Mouse (Mus musculus) urinary bladder, postnatal 36 days (tissue): Measurements from ENCODE around the gene Ina.

ENCODE experiments used
- DNase-seq, 2 experiments: peaks; one replicate each; pipeline ENCODE4 v3.0.0; 2022; ENCODE audit warnings: low spot score in 2 of 2, mixed read lengths in 1 of 2

Ina gene

DNA sequence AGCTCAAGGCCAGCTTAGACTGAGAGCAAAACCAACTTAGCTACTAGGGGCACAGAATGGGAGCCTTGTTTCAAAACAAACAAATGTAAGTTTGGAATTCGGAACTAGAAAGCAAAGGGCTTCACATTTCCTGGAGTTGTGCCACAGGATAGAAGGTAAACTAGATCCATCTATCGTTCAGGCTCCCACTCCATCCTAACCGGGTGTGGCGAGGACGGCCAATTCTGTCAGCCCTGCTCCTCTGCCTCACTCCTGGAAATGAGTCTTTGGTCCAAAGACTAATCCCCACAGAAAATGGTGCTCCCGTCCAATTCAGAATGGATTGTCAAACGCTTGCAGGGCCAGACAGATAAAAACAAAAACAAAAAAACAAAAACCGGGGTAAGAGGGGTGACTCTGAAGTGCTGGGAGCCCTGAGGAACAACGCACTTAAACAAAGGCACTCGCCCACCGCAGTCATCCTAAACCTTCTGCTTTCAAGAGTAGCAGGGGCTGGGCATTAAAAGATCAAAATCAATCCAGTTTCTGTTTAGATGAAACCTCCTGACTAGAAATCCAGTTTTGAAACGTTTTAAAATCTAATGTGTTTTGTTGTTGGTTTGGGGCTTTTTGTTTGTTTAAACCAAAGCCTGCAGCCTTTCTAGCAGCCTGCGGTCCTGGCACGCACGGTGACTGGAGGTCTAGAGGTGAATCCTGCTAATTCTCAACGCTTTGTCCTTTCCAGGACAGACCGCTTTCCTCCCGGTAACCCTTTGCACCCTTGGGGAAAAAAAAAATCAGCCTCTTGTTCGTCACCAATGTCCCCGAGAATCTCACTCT lies 949 bp upstream of the Ina start:
- DNase-seq = no peak

DNA sequence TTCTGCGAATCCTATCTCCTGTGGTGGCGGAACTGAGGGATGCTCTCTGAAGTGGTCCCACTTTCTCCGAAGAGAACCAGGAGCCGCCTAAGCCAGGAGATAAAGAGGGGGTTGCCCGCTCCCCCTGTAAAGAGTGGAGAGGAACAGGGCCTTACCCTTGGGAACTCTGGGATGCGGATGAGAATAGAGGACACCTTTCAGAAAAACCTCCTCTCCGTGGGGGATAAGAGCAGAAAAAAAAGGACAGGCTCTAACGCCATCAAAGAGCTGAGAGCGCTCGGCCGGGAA lies 395 bp upstream of the Ina start:
- DNase-seq = no peak

GRCm38 (mm10) chr19:47015396-47015795 lies 898 bp downstream of the Ina start:
- no peak for DNase-seq

DNA sequence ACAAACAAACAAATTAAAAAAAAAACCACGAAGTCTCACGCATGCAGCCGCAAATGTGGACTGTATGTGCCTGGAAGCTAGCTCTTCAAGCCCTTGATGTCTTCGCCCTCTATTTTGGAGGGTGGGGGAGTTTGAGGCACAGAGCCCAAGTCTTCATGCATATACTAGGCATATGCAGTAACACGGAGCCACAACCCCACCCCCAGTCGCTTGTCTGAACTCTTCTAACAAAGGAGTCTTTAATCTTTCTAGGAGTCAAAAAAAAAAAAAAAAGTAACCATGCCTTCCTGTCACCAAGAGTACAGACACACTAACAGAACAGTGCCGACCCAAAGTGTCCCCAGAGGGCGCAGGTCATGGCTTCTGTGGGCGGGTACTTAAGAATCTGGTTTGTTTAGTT lies 1.5 kb downstream of the Ina start:
- DNase-seq = no peak

- peak; percentile 66 to 79 for DNase-seq
These were observed 2.0 kb downstream of the Ina start for GRCm38 (mm10) chr19:47016487-47016886.

GRCm38 (mm10) chr19:47017831-47018230 lies 3.3 kb downstream of the Ina start:
- no peak for DNase-seq

- DNase-seq = no peak
These were observed 3.8 kb downstream of the Ina start for GRCm38 (mm10) chr19:47018330-47018729.

GRCm38 (mm10) chr19:47019326-47019725 lies 4.8 kb downstream of the Ina start:
- no peak for DNase-seq

DNA sequence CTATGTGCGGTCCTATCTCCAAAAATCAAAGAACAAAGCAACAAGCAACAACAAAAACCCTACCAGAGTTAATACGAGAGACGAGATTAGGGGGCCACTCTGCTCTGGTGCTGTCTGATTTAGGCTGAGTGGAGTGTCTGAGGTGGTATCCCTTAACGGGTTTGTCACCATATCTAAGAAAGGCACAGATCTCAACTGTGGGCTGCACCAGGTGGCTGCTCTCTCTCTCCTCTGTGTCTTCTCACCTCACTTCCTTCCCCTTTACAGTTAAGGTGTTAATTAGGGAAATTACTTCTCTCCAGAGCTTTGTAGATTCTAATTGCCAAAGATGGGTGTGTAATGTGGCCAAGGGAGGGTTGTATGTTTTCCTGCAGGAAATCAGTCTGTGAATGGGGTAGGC lies 8.2 kb downstream of the Ina start:
- no peak for DNase-seq

GRCm38 (mm10) chr19:47023546-47023945 lies 9.0 kb downstream of the Ina start:
- DNase-seq = no peak

GRCm38 (mm10) chr19:47024954-47025353 lies 10.5 kb downstream of the Ina start:
- no peak for DNase-seq

DNA sequence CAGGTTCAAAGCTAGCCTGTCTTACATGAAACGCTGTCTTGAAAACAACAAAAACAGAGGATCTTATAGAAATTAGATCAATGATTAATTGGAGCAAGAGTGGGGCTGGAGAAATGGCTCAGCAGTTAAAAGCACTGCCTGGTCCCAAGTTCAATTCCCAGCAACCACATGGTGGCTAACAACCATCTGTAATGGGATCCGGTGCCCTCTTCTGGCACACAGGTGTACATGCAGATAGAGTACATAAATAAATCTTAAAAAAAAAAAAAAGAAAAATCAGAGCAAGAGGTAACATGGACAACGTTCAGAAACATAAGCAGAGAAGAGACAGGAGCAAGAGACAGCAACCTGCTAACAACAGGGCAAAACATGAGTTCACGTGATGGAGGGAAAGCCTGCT lies 12.0 kb downstream of the Ina start:
- no peak for DNase-seq

GRCm38 (mm10) chr19:47029796-47030195 lies 15.3 kb downstream of the Ina start:
- no peak for DNase-seq

- no peak for DNase-seq
These were observed 17.3 kb downstream of the Ina start for GRCm38 (mm10) chr19:47031770-47032169.

GRCm38 (mm10) chr19:47034916-47035315 lies 20.4 kb downstream of the Ina start:
- DNase-seq = no peak

GRCm38 (mm10) chr19:47036596-47036995 lies 22.1 kb downstream of the Ina start:
- DNase-seq = no peak

DNA sequence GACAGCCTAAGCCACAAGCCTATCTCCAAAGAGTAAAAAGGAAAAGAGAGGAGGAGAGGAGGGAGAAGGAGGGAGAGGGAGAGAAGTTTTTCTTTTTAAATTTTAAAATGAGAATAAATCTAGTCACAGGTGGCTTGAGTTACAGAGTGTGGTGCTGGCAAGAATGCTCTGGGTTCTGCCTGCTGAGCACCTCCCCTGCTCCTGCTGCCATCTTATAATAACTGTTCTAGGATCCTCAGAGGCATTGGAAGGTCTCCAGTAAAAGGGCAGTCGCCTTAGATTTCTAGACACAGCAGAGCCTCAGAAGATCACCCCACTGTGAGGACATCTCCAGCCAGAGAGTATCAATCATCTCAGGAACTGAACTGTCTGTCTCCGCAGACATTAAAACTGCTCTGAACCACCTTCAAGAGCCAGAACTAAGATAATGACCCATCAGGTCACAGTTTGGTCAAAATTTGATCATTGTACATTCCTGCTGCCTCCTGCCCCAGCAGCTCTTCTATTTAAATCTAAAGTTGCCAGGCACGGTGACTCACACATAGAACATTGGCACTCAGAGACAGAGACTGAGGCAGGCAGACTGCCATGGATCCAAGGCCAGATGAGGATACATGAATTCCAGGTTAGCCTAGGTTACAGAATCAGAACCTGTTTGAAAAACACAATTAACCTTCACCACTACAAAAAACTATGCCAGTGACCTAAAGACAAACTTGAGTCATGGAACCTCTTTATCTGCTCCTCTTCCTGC lies 26.4 kb downstream of the Ina start:
- DNase-seq = no peak

DNA sequence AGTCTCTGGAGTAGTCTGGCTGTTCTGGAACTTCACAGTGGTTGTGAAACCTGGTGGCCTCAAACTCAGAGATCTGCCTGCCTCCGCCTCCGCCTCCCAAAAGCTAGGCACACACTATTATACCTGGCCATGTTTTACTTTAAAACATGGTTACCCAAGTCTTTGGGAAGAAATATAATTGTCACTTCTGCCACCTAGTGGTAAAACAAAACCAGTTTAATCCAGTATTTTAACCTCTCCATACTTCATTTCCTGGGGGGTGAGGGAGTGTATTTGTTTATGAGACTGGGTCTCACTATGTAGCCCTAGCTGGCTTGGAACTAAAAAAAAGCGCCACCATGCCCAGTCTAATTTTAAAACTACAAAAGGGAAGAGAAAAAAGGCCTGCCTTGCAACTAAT lies 29.1 kb downstream of the Ina start:
- DNase-seq = no peak

- no peak for DNase-seq
These were observed 31.8 kb downstream of the Ina start for GRCm38 (mm10) chr19:47046343-47046742.

DNA sequence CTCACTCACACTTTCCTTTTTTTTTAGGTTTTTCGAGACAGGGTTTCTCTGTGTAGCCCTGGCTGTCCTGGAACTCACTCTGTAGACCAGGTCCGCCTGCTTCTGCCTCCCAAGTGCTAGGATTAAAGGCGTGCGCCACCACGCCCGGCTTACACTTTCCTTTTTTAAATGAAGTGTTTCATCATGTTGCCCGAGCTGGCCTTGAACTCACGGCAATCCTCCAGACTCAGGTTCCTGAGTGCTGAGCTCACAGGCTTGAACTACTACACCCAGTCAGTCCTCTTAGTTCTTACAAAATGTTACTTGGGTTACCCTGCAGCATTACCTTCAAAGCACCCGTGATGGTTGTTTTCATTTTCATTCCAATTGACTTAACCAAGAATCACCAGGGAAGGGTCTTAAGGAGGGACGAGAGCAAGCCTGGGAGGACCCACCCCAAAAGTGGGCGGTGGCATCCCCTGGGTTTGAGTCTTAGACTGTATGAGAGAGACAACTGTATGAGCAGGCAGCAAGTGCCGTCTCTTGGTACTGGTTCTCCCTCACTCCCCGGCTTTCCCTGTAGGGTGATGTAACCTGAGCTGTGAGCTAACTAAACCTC lies 32.8 kb downstream of the Ina start:
- no peak for DNase-seq

DNA sequence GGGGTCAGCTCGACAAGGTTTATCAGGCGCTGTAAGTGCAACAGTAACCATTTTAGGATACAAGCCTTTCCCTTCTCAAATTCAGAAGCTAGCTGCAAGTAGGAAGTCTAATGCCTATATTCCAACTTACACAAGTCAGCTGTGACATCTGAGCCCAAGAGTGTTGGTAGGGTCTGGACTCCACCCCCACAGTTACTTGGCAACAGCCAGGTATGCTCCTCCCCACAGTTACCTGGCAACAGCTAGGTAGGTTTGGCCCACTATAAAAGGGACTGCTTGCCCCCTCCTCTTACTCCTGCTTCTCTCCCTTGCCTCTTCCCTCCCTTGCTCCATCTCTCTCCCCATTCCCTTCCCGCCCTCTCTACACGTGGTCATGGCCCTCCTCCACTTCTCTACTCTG lies 34.6 kb downstream of the Ina start:
- no peak for DNase-seq

DNA sequence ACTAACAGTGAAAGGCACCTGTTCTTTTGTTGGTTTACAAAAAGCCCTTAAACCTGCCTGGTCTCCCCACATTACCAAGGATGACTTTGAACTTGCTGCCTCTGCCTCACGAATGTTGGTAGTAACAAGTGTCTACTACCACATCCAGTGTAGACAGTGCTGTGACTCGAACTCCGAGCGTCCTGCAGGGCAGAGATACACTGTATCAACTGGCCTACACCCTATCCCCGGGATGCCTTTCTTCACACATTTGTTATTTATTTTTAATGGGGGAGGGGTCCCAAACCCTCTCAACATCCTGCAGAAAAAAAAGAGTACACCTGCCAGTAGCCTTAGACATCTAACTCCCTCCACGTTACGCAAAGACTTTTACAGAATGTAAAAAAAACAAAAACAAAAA lies 35.3 kb downstream of the Ina start:
- DNase-seq = no peak
